Mouse (Mus musculus) spleen, postnatal 4 days (tissue): Measurements from ENCODE around the gene Slc30a1.
A peak's percentile ranks its signal among the peaks of the same experiment; 100 is the strongest.

Source experiments
- DNase-seq, 2 experiments: peaks; one replicate each; pipeline ENCODE4 v3.0.0; 2022; ENCODE audit warnings: low spot score in 2 of 2

The Slc30a1 gene

DNA sequence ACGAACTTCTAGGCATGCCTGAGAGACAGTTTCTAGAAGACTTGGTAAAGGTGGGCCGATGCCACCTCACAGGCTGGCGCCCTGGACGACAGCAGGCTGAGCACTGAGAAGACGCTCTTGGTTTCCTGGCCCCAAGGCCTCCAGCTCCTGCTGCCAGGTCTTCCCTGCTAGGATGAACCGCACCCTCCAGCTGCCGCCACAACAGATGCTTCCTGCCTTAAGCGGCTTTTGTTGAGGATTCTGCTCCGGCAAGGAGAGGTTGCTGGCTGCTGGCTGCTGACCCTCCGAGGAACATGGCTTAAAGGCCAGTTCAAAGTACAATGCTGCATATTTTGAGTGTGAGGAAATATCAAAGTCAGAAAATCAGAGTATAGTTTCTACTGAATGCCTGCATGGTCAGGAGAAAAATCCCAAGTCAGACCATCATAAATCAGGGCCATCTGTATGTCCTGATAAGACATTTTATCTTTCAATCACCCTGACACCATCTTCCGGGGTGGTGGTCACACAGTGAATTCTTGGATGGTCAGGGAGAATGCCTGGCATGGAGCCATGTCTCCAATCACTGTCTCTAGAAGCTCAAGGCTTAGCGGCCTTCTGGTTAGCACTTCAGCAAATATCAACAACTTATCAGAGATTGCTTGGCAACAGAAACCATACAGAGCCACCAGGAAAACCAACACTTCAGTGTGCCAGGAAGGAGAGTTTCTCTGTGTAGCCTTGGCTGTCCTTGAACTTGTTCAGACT is 9.6 kb upstream of the Slc30a1 start:
- DNase-seq = no peak

GRCm38 (mm10) chr1:191905637-191906533 is 682 bp upstream of the Slc30a1 start:
- peak in 1 of 2 experiments; percentile 69 for DNase-seq

DNA sequence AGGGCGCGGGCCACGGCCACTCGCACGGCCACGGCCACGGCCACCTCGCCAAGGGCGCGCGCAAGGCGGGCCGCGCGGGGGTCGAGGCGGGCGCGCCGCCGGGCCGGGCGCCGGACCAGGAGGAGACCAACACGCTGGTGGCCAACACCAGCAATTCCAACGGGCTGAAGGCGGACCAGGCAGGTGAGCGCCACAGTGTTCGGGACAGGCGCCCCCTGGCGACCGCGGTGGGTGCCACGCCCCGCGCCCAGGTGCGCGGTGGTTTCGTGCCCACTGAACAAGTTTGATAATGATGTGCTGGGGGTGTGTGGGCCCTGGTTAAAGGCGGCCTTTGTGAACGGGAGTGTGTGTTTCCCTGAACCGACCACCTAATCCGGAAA is 854 bp downstream of the Slc30a1 start:
- DNase-seq = peak; percentile 88 to 97

DNA sequence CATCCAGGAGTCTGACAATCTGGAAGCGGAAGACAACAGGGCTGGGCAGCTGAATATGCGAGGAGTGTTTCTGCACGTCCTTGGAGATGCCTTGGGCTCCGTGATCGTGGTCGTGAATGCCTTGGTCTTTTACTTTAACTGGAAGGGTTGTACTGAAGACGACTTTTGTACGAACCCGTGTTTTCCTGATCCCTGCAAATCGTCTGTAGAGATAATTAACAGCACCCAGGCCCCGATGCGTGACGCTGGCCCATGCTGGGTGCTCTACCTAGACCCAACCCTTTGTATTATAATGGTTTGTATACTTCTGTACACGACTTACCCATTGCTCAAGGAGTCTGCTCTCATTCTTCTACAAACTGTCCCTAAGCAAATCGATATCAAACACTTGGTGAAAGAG is 2.3 kb downstream of the Slc30a1 start:
- DNase-seq = no peak

- no peak for DNase-seq
Measured at GRCm38 (mm10) chr1:191909316-191909715, 2.7 kb downstream of the Slc30a1 start.

DNA sequence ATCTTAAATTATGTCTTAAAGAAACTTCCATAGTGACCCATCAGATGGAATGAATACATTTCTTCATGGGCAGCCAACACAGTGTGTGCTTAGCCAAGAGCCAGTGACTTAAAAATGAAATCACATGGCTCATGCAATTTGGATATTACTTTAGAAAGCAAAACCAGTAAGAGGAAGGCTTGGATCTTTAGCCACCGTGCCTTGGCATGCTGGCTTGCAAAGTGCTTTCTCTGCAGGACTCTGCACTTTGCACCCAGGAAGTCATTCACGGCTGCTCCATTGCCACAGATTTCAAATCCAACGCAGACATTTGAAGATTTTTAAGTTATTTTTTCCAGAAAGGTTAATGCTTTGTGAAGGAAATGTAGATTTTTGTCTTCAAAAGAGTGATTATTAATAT is 4.1 kb downstream of the Slc30a1 start:
- DNase-seq = no peak

DNA sequence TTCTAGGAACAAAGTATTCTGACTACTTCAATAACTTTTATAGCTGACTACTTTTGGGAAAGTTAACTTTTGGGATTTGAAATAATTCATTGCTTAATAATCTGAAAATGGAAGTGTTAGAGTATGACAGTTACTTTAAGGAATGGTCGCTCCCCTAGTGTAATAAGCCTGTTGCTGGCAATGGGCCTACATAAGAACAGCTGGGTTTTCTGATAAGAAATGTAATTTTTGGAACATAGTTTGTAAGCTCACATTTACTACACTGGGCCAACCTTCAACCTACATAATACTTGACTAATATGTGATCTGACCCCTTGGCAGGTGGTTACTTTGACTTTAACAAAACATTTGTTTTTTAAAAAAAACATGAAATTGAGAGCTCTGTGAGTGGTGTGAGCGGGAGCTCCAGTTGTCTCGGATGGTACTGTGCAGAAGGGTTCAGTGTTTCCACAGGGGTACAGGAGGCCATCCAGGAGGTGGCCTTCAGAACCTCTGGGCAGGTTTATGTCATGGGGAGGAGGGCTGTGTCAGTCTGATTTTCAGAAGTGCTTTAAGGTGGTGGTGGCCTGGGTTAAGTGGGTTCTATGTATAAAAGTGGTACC is 4.6 kb downstream of the Slc30a1 start:
- DNase-seq = peak in 1 of 2 experiments; percentile 61

- DNase-seq = no peak
Measured at GRCm38 (mm10) chr1:191914647-191915046, 8.1 kb downstream of the Slc30a1 start.

GRCm38 (mm10) chr1:191915586-191915985 is 9.0 kb downstream of the Slc30a1 start:
- DNase-seq = no peak

DNA sequence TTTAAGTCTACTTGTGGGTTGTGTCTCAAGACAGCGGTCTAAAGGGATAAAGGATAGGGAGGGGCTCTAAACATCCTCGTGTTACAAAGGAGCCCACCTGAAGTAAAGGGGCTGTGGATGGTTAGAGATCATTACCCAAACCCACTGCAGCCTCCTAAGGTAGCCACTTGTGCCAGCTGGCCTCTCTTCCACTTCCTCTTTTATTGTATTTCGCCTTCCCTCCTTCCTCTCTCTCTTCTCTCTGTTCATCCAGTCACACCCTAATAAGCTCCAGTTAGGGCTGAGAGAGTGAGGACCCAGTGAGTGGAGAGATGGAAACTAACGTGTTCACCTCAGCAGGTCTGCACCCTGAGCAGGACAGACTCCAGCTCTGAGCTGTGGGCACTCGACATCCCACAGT is 10.3 kb downstream of the Slc30a1 start:
- DNase-seq = no peak

DNA sequence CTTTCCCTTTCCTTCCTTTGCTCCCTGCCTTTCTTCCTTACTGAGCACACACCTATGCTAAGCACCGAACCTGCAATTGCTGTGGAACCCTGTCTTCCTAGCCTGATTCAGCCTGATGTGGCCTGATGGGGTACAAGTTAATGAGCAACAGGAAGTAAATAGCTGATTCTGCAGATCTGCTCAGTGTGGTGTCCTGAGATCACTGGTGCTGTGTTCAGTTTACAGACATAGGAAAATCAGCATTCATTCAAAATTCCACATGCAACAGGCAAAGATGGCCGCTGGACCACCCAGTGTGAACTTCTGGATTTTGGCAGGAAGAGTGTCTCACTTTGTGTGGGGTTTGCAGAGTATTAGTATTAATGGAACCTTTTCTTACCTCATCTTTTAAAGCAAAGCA is 12.8 kb downstream of the Slc30a1 start:
- DNase-seq = no peak

DNA sequence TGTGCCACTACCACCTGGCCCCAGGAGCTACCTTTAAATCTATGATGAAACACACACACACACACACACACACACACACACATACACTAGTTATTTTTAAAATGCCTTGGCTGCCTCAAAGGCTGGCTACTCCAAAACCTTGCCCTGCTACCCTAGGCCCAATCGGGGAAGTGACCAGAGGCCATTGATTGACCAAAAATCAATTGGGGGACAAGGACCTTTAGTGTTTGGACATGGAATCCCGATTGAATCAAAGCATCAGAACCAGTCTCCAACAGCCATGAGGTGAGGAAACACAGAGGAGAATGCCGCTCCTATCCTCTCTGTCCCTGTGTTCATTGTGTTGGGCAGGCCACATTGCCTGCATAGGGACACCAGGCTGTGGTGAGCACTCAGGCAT is 15.1 kb downstream of the Slc30a1 start:
- no peak for DNase-seq

DNA sequence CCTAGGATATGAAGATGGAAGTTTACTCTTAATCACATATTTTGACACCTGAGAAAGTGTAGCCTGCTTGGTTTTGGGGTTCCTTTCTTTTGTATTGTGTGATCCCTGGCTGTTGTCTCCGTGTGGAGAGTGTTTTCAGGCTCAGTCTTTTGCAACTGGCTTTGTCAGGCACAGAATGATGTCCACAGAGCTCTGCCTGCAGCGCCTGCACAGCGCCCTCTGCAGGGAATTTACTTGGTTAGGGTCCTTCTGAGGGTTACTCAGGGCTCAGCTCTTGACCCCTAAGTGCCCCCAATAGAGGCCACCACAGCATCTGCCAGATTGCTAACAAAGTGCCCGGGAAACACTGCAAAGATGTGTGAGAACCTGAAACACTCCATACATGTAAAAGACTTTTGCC is 18.9 kb downstream of the Slc30a1 start:
- DNase-seq = no peak

- no peak for DNase-seq
Measured at GRCm38 (mm10) chr1:191926681-191927080, 20.1 kb downstream of the Slc30a1 start.

DNA sequence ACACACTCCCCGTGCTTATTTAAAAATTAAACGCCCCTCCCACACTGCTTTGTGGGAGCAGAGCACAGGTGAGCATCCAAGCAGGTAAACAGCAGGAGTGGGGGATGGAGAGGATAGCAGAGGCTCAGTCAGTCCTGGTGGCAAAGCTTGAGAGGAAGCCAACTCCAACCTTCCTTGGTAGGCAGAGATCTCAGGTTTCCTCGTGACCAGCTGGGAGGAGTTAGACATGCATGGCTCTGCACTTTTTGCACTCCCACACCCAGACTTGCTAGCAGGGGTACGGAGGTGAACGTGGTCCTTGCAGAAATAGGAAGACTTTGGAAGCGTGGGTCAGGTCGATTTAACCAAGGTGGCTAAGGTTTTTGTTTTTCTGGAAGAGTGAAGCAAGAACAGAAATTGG is 21.8 kb downstream of the Slc30a1 start:
- no peak for DNase-seq

DNA sequence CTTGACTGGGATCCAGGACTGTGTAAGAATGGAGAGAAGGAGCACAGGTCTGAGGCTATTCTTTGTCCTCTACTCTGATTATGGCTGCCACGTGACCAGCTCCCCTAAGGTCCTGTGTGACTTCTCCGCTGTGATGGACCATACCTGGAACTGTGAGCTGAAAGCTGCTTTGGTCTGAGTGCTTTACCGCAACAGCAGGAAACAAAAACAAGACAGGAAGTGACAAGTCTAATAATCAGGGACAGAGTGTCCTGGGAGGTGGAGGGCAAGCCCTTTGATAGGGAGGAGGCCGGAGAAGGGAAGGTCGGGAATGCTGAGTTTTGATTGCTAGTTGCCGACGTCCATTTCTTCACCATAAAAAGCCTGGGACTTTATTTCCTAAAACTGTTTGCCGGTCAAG is 22.5 kb downstream of the Slc30a1 start:
- no peak for DNase-seq

DNA sequence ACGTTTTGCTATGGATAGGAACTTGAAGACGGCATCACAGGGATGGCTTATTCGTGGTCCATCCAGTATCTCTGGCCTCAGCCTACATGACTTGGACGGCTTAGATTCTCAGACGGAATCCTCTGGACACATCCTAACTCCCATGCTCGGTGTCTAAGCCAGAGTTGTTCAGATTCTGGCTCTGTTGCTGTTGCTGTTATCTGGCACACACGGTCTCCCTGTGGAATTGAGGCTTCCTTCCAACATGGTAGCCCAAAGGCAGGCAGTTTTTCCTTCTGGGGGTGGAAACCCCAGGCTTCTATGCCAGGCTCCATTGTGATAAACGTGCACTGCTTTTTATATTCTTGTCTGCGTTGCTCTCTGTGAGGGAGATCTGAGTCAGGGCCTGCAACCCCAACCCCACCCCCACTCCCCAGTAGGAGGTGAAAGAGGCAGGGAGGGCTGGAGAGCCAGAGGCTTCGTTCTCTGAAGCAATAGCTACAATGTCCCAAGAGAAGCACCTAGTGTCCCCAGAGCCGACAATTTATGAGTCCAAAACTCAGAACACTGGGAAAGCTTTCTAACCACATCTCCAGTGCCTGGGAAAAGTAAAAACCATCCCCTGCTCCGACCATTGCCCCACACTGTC is 23.4 kb downstream of the Slc30a1 start:
- no peak for DNase-seq

- no peak for DNase-seq
Measured at GRCm38 (mm10) chr1:191930525-191931105, 24.0 kb downstream of the Slc30a1 start.

DNA sequence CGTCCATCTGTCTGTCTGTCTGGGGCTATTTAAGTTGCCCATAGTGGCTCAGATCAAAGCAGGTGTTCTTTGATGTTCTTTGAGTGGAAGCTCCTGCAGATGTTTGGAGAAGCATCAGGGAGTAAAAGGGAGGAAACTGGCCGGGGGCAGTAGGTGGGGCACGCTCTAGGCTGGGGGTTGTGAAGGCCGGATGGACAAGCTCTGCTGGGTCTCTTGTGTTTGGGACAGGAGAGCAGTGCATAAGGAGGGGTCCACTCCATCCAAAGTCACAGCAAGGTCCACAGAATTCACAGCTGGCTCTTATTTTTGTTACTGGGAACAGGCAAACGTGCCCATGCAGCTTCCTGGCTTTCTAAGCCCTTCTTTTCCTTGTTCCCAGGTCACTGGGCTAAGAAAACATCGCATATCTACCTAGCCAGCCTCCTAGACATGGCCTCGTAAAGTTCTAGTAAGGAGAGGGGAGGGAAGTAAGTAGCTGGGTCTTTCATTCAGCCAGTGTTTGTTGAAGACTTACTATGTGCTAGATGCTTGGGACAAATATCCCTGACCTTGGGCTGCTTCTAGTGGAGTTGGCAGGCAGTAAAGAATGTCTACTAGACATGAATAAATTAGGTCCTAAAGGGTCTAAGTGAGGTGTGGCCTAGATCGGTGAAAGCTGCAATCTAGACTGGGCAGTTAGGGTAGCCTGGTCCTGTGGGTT is 25.9 kb downstream of the Slc30a1 start:
- DNase-seq = no peak

DNA sequence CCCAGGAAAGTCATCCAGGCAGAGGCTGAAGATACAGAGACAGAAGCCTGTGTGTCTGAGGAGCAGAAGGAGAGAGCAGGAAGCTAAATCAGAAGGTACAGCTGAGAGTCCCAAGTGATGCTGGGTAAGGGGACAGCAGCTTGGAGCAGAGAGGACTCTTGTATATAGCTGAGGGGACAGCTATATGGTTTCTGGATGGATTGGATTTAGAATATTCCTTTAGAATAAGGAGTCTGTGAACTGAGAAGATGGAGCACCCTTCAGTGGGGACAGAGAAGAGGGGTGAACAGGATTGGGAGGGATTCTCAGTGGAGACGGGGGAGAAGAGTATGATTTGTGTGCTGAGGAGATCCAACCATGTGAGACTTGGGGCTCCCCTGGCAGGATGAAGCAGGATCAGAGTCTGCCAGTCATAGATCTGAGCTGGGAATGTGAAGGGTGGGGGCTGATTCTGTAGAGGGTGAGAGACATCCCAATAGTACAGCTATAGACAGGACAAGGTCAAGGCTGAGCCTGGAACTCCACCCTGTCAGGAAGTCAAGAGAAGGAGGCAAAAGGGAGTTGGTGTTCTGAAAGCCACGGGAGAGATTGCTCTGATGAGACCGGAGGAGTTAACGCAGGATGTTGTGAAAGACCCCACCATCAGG is 26.5 kb downstream of the Slc30a1 start:
- no peak for DNase-seq

DNA sequence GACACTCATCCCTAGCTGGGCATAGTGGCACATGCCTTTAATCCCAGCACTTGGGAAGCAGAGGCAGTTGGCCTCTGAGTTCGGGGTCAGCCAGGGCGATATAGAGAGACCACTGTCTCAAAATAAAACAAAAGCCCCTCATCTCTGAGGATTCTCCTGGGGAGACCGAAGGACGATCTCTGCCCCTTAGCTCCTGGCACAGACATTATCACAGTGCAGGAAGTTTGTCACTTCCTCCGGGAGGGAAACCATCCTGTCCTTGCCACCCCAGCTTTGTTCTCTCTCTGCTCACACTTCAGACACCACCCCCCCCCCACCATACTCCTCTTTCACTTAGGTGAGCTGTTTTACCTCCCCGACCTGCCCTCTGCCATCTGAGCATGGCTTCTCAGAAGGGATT is 37.1 kb downstream of the Slc30a1 start:
- no peak for DNase-seq
